Mouse (Mus musculus) G1E-ER4 (cell line): ENCODE results near the gene Olfr137. TPM values are rescaled to one million over a fixed set of nuclear protein-coding genes. Genes with fewer than 3 reads are reported as not detected.

Experiments
- GATA1 ChIP-seq: IDR thresholded peaks from one replicate; pipeline ENCODE4 v1.8.0; 2012; ENCODE audit warnings: low read length, inconsistent platforms
- polyA plus RNA-seq: library from polyadenylated mRNA; stranded (reverse); fragments of >175 nt; gene quantifications from 2 replicates; pipeline ENCODE4 v1.2.3, GENCODE M21; 2012

Gene Olfr137
- not detected in 2 replicates for polyA plus RNA-seq

- TF ChIP-seq GATA1, result no peak
These were observed at the start of gene Olfr137 for GRCm38 (mm10) chr17:38307470-38307869. TSS of gene Olfr137 (minus strand) at chr17:38307570.

DNA sequence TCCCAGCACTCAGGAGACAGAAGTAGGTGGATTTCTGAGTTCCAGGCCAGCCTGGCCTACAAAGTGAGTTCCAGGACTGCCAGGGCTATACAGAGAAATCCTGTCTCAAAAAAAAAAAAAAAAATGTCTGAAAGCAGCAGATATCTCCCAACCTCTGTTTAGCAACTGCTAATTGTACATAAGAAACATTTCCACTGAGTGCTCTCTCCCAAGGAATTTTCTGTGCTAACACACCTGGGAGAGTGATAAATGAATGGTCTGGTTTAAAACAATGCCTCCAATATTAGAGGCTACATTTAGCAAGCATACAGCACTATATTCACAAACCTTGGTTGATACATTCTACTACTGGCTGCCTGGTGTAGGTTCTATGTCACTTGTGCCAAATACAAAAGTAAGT, 22.2 kb upstream of the Olfr137 start, which contains the start of gene Olfr136:
Gene Olfr136 (plus strand): TSS at position 301 of the 400 bp plus-strand sequence.
- TF ChIP-seq GATA1, result no peak

GRCm38 (mm10) chr17:38260735-38261134, 46.6 kb downstream of the Olfr137 start, which contains the start of gene Olfr138:
TSS of gene Olfr138 (plus strand) at chr17:38261035.
- TF ChIP-seq GATA1, result no peak

Other genes starting within 250 kb of the Olfr137 start
- not detected in 2 replicates for gene Olfr129, start 247.5 kb downstream of the Olfr137 start, polyA plus RNA-seq
- gene Olfr130, start 243.6 kb downstream of the Olfr137 start, polyA plus RNA-seq, result not detected in 2 replicates
- gene Olfr131, start 218.9 kb downstream of the Olfr137 start, polyA plus RNA-seq, result not detected in 2 replicates
- gene Olfr132, start 173.0 kb downstream of the Olfr137 start, polyA plus RNA-seq, result not detected in 2 replicates
- not detected in 2 replicates for gene Olfr133, start 162.3 kb downstream of the Olfr137 start, polyA plus RNA-seq
- gene Olfr134, start 136.2 kb downstream of the Olfr137 start, polyA plus RNA-seq, result not detected in 2 replicates
- not detected in 2 replicates for gene Olfr135, start 103.2 kb downstream of the Olfr137 start, polyA plus RNA-seq
- gene Olfr138, start 46.5 kb downstream of the Olfr137 start, polyA plus RNA-seq, result not detected in 2 replicates
- not detected in 2 replicates for gene Olfr136, start 22.3 kb upstream of the Olfr137 start, polyA plus RNA-seq
- not detected in 2 replicates for gene Esp36, start 112.6 kb upstream of the Olfr137 start, polyA plus RNA-seq
- not detected in 2 replicates for gene Esp34, start 246.6 kb upstream of the Olfr137 start, polyA plus RNA-seq